Mouse (Mus musculus) thymus, postnatal 4 days (tissue): ENCODE results near the gene Gm20388.
A peak's percentile ranks its signal among the peaks of the same experiment; 100 is the strongest.
"Not testable (repeated sequence)": the region's sequence is repeated elsewhere in the genome, so short reads cannot be mapped to it uniquely, and the experiment has no call there.

Experiments
- DNase-seq: peaks from one replicate; pipeline ENCODE4 v3.0.0; 2021

The Gm20388 gene

GRCm38 (mm10) chr8:123181391-123181790 lies 3270.8 kb downstream of the Gm20388 start:
- DNase-seq, result no peak

DNA sequence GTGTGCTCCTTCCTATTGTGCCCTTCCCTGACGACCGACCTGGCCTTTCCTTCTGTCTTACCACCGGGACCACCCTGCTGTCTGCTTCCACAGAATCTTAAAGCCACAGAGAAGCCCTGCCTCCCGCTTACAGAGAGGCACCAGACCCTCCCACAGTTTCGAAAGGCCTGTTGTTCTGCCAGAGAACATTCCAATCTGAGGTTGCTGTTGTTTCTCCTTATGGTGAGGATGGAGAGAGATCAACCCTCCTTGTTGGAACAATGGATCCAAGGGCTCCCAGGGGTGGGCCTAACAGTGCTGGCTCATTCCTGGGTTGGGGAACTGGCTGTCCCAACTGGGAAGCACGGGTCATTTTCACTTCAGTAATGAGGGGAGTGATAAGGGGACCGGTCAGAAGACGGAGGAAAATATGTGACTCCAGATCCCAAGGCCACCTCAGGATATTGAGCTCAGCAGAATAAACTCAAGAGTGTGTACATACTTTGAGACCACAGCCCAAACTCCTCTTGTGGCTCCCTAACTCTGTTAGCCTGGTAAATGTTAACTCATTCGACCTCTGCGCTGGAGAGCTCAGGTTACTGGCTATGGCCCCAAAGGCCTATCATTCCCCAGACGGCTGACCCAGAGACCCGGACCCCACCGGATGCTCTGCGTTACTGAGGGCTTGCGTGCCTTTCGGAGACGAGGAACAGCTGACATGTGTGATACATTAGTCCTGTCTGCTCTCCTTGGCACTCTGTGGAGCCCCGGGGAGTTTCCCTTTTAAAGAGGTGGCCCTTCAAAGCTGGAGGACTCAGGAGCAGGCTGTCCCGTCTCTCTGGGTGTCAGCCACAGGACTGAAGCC lies 3275.1 kb downstream of the Gm20388 start, which contains the start of gene Dpep1:
TSS of gene Dpep1 (plus strand) at position 677 of the 844 bp plus-strand sequence.
- DNase-seq, result no peak

- no peak for DNase-seq
These were observed 3277.4 kb downstream of the Gm20388 start for GRCm38 (mm10) chr8:123188006-123188405.

GRCm38 (mm10) chr8:123188841-123189240 lies 3278.2 kb downstream of the Gm20388 start:
- no peak for DNase-seq

DNA sequence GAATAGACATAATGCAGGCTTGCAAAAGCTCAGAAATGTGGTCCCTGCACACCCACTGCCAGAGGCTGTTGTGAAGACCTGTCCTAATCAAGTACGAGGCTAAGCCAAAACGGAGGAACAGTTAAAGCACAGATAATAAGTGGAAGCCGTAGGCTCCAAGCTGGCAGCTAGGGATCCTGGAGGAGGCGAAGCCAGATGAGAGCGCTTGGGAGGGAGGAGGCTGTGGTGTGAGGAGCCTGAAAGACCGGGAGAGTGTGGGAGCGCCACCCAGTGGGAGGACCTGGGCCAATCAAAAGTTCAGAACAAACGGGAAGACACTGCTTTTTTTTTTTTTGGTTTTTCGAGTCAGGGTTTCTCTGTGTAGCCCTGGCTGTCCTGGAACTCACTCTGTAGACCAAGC lies 3280.0 kb downstream of the Gm20388 start:
- peak; percentile 72 for DNase-seq

GRCm38 (mm10) chr8:123191908-123192307 lies 3281.3 kb downstream of the Gm20388 start:
- DNase-seq, result no peak

DNA sequence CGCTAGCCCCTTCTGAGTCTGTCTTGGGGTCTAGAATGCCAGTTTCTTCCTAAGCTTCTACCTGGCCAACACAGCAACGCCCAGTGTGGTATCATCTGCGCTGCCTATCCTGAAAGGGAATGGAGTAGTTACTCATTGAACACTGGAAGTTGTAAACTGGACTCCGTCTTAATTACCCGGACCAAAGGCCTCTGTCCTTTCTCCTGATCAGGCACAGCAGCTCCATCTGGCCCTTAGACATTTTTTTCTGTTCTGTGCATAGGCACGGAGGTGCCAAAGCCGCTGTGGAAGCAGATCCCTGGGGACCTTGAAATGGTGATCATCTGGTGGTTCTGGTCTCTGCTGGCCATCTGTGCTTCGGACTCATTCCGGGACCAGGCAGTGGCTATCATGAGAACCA lies 3283.1 kb downstream of the Gm20388 start:
- no peak for DNase-seq

- DNase-seq, result not testable (repeated sequence)
These were observed 3286.4 kb downstream of the Gm20388 start for GRCm38 (mm10) chr8:123197016-123197415.

DNA sequence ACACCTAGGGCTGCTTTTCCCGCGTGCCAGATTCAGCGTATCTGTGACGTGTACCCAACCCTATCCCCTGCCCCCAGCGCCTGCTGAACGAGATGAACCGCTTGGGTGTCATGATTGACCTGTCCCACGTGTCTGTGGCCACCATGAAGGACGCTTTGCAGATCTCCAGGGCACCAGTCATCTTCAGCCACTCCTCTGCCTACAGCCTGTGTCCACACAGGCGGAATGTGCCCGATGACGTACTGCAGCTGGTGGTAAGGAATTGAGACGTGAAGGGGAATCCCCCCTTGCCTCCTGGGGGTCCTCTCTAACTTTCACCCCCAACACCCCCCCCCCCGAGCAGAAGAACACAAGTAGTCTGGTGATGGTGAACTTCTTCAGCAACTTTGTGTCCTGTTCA lies 3289.2 kb downstream of the Gm20388 start:
- no peak for DNase-seq

GRCm38 (mm10) chr8:123202288-123202687 lies 3291.6 kb downstream of the Gm20388 start:
- DNase-seq, result peak; percentile 80

DNA sequence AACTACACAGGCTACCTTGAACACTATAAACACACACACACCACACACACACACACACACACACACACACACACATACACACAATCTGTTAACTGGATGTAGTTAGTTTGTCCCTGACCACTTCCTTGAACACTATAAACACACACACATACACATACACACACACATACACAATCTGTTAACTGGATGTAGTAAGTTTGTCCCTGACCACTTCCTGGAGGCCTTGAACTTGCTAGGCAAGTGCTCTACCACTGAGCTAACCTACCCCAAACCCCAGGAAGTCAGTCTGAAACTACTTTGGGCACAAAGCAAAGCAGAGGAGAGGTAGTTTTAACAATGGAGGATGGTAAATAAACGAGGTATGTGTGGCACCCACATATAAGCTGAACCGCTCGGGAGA lies 3292.9 kb downstream of the Gm20388 start:
- DNase-seq, result no peak

GRCm38 (mm10) chr8:123211876-123212275 lies 3301.2 kb downstream of the Gm20388 start:
- DNase-seq, result no peak

DNA sequence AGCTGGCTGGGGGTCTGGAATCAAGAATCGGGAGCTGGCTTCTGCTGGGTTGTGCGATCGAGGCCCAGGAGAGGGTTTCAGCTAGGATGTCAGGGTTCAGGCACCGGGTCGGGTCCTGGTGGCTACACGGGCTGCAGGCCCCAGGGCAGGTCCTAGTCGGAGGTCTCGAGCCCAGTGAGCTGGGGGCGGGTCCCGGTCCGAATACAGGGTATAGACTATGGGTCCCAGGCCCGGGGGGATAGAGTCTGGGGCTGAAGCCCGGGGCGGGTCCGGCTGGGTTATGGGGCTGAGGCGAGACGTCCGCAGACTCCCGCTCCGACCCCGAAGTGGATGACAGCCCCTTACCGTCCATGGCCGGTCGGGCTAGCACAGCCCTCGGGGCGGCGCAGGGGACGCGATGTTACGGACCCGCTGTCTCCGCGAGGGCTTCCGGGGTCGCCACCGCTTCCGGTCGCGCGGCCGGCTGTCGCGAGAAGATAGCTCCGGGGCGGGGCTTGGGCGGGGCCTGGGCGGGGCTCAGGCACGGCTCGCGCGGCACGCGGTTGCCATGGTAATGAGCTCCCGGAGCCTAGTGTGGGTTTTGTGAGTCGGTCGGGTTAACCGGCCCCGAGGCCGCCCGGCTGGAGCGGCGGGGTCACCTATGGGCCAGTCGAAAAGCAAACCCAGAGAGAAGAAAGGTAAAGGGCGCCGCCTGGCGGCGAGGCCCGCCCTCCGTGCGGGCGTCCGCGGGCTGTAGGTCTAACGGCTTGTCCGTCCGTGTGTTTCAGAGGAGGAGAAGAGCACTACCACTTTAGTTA lies 3301.9 kb downstream of the Gm20388 start, which contains the start of the genes Chmp1a and Spata33:
TSS of gene Chmp1a (minus strand) at position 443 of the 797 bp plus-strand sequence.
TSS of gene Spata33 (plus strand) at position 512 of the 797 bp plus-strand sequence.
- DNase-seq, result peak; percentile 93

DNA sequence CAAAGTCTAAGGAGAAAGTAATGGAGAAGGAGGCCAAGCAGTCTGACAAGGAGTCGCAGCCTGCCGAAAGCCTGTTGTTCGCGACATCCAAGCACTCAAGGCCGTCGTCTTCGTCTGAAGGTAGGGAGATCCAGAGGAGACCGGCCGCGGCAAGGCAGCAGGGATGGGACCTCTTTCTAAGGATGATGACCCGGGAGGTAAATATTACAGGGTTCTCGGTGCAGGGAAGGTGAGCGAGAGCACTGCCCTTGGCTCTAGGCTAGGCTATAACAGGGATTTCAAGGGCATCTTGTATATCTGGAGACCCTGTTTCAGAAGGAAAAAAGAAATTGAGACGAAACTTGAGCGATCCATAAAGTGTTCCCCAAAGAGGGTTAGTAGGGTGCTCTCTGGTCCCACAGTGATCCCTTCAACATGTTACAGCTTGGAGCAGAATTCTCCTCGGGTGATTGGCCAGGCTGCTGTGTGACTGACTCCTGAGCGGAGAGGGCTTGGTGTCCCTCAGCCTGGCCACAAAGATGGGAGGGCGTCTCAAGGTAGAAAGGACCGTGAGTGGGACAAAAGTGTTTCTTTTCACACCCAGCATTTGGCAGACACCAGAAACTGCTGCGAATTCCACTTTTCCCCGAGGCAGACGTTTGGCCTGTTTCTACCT lies 3302.6 kb downstream of the Gm20388 start:
- DNase-seq, result no peak

DNA sequence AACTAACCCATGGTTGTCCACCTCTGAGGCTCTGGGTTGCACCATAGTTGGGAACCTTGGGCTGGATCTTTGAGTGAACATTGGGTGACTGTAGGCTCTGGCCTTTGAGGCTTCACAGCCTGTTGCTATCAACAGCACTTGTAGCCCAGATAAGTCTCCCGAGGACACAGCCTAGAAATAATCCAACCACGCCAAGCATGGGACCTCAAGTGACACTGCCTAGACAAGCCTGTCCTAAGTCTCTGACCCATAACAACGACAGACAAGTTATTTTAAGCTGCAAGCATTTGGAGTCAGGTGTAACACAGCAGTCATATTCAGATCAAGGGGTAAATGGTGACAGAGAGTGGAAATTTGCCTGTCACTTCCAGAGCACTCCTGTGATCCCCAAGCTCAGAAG lies 3304.8 kb downstream of the Gm20388 start:
- DNase-seq, result no peak

DNA sequence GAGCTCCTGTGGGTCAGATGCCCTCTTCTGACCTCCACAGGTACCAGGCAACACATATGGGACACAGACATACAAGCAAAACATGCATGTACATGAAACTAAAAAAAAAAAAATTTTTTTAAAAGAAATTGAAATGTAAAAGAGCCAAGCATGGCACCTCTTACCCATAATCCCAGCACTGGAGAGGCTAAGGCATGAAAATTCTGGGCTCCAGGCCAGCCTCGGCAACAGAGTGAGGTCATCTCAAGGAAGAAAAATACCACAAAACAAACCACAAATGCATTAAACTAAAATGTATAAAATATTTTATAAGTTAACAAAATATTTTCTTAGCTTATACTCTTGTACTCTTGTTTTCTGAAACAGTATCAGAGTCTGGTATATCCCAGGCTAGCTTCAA lies 3310.3 kb downstream of the Gm20388 start:
- DNase-seq, result no peak

- DNase-seq, result peak; percentile 94
These were observed 3313.9 kb downstream of the Gm20388 start, which contains the start of gene Cdk10 for GRCm38 (mm10) chr8:123224278-123225266. TSS of gene Cdk10 (plus strand) at chr8:123224842.

DNA sequence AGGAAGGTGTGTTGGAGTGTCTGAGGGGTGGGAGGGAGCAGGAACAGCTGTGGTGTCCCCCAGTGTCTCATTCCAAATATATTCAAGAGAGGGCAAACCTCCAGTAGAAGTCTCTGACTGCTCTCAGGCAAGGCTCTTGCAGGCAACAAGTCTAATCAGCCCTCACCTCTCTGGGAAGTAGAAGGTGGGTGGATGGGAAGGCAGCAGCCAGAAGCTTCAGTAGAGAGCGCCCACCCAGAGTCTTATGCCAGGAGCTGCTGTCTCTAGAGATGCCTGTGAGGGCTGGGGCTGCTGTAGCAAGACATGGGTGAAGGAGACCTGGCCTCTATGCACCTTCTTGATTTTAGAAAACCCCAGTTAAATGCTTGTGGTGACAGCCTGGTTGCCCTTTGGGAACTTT lies 3317.8 kb downstream of the Gm20388 start:
- DNase-seq, result no peak

GRCm38 (mm10) chr8:123230326-123230725 lies 3319.7 kb downstream of the Gm20388 start:
- DNase-seq, result not testable (repeated sequence)

GRCm38 (mm10) chr8:123231742-123232141 lies 3321.1 kb downstream of the Gm20388 start:
- no peak for DNase-seq

DNA sequence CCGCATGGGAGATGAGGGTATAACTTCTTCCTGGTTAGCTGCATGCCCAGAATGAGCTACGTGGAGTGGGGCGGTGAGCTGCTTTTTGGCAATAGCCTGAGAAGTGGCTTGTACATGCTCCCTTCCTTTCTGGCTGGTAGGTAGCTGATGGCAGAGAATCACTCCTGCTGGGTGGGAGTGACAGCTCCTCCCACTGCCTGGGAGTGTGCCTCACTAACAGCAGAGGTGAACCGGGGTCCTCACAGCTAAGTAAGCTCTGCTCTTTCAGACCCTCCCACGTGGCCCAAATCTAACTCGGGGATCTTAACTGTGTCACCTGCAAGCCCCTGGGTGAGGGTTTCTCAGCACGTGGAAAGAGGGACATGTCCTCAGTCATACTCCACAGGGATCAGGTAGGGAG lies 3321.9 kb downstream of the Gm20388 start:
- DNase-seq, result no peak

- DNase-seq, result no peak
These were observed 3322.7 kb downstream of the Gm20388 start for GRCm38 (mm10) chr8:123233300-123233699.
